Mouse (Mus musculus) cerebellum, adult 8-10 months (tissue): ENCODE results near the gene Timm44.
A peak's percentile ranks its signal among the peaks of the same experiment; 100 is the strongest.
"Not testable (repeated sequence)": the region's sequence is repeated elsewhere in the genome, so short reads cannot be mapped to it uniquely, and the experiment has no call there.

Experiments used
- DNase-seq: peaks from one replicate; pipeline ENCODE4 v3.0.0; 2022

Timm44 gene

GRCm38 (mm10) chr8:4263105-4263791 lies 12.5 kb downstream of the Timm44 start:
- no peak for DNase-seq

GRCm38 (mm10) chr8:4259805-4260170 lies 15.9 kb downstream of the Timm44 start:
- no peak for DNase-seq

GRCm38 (mm10) chr8:4259125-4259804 lies 16.4 kb downstream of the Timm44 start, which contains the start of gene Ctxn1:
Gene Ctxn1, minus strand, starts transcription at chr8:4259274.
- DNase-seq: peak; percentile 62

- no peak for DNase-seq
Measured at GRCm38 (mm10) chr8:4258678-4259077, 17.0 kb downstream of the Timm44 start.

GRCm38 (mm10) chr8:4258233-4258632 lies 17.5 kb downstream of the Timm44 start:
- DNase-seq: peak; percentile 66

GRCm38 (mm10) chr8:4257350-4257749 lies 18.4 kb downstream of the Timm44 start:
- DNase-seq: no peak

- no peak for DNase-seq
Measured at GRCm38 (mm10) chr8:4256911-4257310, 18.8 kb downstream of the Timm44 start.

- DNase-seq: not testable (repeated sequence)
Measured at GRCm38 (mm10) chr8:4255471-4255870, 20.2 kb downstream of the Timm44 start.

- DNase-seq: peak; percentile 75
Measured at GRCm38 (mm10) chr8:4254001-4254400, 21.7 kb downstream of the Timm44 start.

GRCm38 (mm10) chr8:4252934-4253841 lies 22.5 kb downstream of the Timm44 start, which contains the start of gene Snapc2:
Gene Snapc2, plus strand, starts transcription at chr8:4253080.
- DNase-seq: peak; percentile 91

GRCm38 (mm10) chr8:4252116-4252760 lies 23.5 kb downstream of the Timm44 start:
- no peak for DNase-seq

- peak; percentile 79 for DNase-seq
Measured at GRCm38 (mm10) chr8:4250306-4250970, 25.3 kb downstream of the Timm44 start.

- no peak for DNase-seq
Measured at GRCm38 (mm10) chr8:4249213-4249612, 26.5 kb downstream of the Timm44 start.

GRCm38 (mm10) chr8:4247951-4248540 lies 27.7 kb downstream of the Timm44 start, which contains the start of gene Tgfbr3l:
Gene Tgfbr3l, plus strand, starts transcription at chr8:4248214.
- DNase-seq: no peak

GRCm38 (mm10) chr8:4247241-4247640 lies 28.5 kb downstream of the Timm44 start:
- DNase-seq: no peak

- no peak for DNase-seq
Measured at GRCm38 (mm10) chr8:4245737-4246136, 30.0 kb downstream of the Timm44 start.

- no peak for DNase-seq
Measured at GRCm38 (mm10) chr8:4245061-4245460, 30.7 kb downstream of the Timm44 start.

GRCm38 (mm10) chr8:4239193-4239890 lies 36.4 kb downstream of the Timm44 start:
- DNase-seq: peak; percentile 19

- DNase-seq: peak; percentile 100
Measured at GRCm38 (mm10) chr8:4238434-4239192, 37.1 kb downstream of the Timm44 start, which contains the start of the genes Map2k7 and Gm49320. Gene Map2k7, plus strand, starts transcription at chr8:4238740. Gene Gm49320, plus strand, starts transcription at chr8:4238865.

GRCm38 (mm10) chr8:4237814-4238433 lies 37.8 kb downstream of the Timm44 start:
- no peak for DNase-seq
